Mouse (Mus musculus) embryonic facial prominence, embryonic 15.5 days (tissue): Measurements from ENCODE around the gene Ndufa12. TPM values are rescaled to one million over a fixed set of nuclear protein-coding genes. Genes with fewer than 3 reads are reported as not detected.

Experiments
- ATAC-seq: fragments of 200-750 bp; cut with Nextera tagmentation; 2 replicates; pipeline ENCODE4 v1.8.0; 2017; ENCODE audit warnings: low read depth, moderate TSS enrichment; ENCODE audit not compliant: insufficient number of reproducible peaks, low FRiP score, low TSS enrichment
- H3K27ac ChIP-seq: fragments of 300-500 bp; sonication (generic); replicated peaks from 2 replicates; pipeline ENCODE4 v1.5.1; 2015; ENCODE audit warnings: mild to moderate bottlenecking, inconsistent platforms
- H3K27me3 ChIP-seq: fragments of 300-500 bp; sonication (generic); 2 replicates; pipeline ENCODE4 v1.6.1; 2015; ENCODE audit warnings: inconsistent platforms
- H3K36me3 ChIP-seq: fragments of 300-500 bp; sonication (generic); 2 replicates; pipeline ENCODE4 v1.6.1; 2015; ENCODE audit warnings: mild to moderate bottlenecking, inconsistent platforms
- H3K4me1 ChIP-seq: fragments of 300-500 bp; sonication (generic); 2 replicates; pipeline ENCODE4 v1.6.1; 2015; ENCODE audit warnings: inconsistent platforms
- H3K4me2 ChIP-seq: fragments of 300-500 bp; sonication (generic); replicated peaks from 2 replicates; pipeline ENCODE4 v1.6.1; 2015; ENCODE audit warnings: mild to moderate bottlenecking, inconsistent platforms
- H3K4me3 ChIP-seq: fragments of 300-500 bp; sonication (generic); replicated peaks from 2 replicates; pipeline ENCODE4 v1.5.1; 2015; ENCODE audit warnings: mild to moderate bottlenecking, inconsistent platforms
- H3K9ac ChIP-seq: fragments of 300-500 bp; sonication (generic); 2 replicates; pipeline ENCODE4 v1.6.1; 2015; ENCODE audit warnings: inconsistent platforms
- H3K9me3 ChIP-seq: fragments of 300-500 bp; sonication (generic); replicated peaks from 2 replicates; pipeline ENCODE4 v1.6.1; 2016; ENCODE audit warnings: inconsistent platforms
- WGBS: fragments of 180-500 bp; shearing (Covaris S2); methylation state at CpG from one replicate; pipeline ENCODE4 v1.1.7; 2015; 5-methylcytosine and 5-hydroxymethylcytosine counted together
- polyA plus RNA-seq: library from polyadenylated mRNA; unstranded; fragments of >200 nt; fragmentation: Nextera tagmentation; extraction: Ambion mirVana; gene quantifications from 2 replicates; pipeline ENCODE4 v1.2.1, GENCODE M21; 2015

Gene Ndufa12
- polyA plus RNA-seq, 1 experiment from 2014 or later, result 277 TPM

DNA sequence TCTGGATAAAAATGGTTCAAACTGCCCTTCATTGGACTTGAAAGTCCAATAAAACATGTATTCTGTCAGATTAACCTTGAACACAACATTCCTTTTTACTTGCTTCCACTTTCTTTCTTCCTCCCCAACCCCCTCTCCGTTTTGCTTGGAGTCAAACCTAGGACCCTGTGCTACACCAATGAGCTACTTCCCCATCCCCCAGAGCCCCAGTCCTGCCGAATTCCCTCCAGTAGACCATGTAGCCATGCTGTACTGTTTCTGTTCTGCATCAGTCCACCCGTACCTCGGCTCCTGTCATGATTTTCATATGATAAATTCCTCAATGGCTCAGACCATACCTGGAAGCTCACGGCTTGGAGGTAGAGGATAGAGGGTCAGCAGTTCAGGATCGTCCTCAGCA is 32.5 kb downstream of the Ndufa12 start:
- ATAC-seq, result no peak
- H3K4me2 ChIP-seq, result no peak overlapping the region
- 80% methylated on average over 6 of the region's 6 CpGs for WGBS
- no peak overlapping the region for H3K4me3 ChIP-seq
- H3K9me3 ChIP-seq, result no peaks in the 10 kb centered on the region
- H3K27ac ChIP-seq, result no peak overlapping the region
- no peaks in the 10 kb centered on the region for H3K36me3 ChIP-seq
- no peaks in the 10 kb centered on the region for H3K27me3 ChIP-seq
- no peak overlapping the region for H3K9ac ChIP-seq
- H3K4me1 ChIP-seq, result no peaks in the 10 kb centered on the region

DNA sequence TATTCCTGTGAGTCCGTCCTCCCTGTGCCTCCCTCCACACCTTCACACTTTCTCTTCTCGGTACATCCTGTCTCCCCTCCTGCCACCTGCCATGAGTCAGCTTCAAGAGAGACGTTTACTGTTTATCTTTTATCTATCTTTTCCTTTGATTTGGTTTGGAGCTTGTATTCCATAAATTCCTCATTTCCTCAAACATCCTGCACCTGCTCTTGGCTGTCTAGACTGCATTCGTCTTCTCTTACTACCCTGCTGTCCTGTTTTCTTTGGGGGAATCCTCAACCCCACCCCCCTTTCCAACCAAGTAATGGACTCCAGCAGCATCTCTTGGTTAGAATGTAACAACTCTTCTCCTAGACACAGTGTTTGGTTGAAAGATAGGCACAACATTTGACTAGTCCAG is 36.7 kb downstream of the Ndufa12 start:
- 52% methylated on average over 4 of the region's 4 CpGs for WGBS
- H3K4me2 ChIP-seq, result no peak overlapping the region
- no peaks in the 10 kb centered on the region for H3K9me3 ChIP-seq
- no peak overlapping the region for H3K9ac ChIP-seq
- no peaks in the 10 kb centered on the region for H3K36me3 ChIP-seq
- no peaks in the 10 kb centered on the region for H3K27me3 ChIP-seq
- H3K4me1 ChIP-seq, result 0 out of 2 replicates have a peak, but pooled peaks cover 5% of the 10 kb centered on the region
- ATAC-seq, result no peak
- H3K4me3 ChIP-seq, result no peak overlapping the region
- no peak overlapping the region for H3K27ac ChIP-seq

DNA sequence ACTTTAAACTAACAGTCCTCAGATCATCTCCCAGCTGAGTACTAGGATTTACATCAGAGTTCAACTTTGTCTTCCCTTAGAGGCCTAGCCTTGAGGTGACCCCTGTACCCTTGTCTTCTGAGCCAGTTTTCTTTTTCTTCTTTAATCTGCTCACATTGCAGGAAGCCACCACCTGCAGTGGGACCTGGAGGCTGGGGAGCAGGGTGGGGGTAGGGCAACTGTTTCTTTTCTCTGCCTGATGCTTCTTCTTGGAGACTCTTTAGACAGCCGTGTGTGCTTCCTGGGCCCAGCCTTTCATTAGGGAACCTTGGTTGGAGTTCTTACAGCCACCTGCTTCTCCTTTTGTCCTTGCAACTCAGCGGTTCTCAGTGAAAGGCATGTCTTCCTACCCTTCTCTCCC is 42.8 kb downstream of the Ndufa12 start:
- Histone ChIP-seq H3K9me3 (no peaks in the 10 kb centered on the region), H3K9ac (no peak overlapping the region)

DNA sequence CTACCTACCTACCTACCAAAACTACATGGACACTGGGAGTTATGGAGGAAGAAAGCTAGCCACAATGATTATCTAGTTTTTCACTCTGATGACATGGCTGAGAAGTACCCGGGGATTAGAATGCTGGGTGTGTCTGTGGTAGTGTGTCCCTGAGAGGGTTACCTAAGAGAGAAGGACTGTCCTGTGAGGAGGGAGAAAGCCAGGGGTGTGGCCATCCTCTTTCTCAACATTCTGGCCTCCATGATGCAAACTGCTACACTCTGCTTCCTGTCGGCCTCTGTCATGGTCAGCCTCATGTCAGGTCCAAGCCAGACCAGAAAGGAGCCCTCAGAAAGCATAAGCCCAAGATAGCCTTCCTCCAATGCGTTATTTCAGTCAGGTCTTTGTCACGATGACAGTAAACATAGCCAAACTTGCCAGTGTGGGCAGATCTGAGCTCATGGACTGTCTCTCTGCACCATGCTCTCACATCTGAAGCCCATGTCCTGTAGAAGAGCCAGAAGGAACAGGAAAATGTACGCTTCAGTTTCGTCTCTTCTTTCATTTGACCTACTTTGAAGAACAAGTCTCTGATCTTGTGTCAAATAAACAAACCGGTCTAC is 49.3 kb downstream of the Ndufa12 start:
- no peak overlapping the region for H3K4me3 ChIP-seq
- no peaks in the 10 kb centered on the region for H3K36me3 ChIP-seq
- no peak overlapping the region for H3K27ac ChIP-seq
- peaks cover 3% of the 10 kb centered on the region; the same call in 1 of the 2 replicates for H3K4me1 ChIP-seq
- H3K27me3 ChIP-seq, result no peaks in the 10 kb centered on the region
- 68% methylated on average over 7 of the region's 7 CpGs for WGBS
- H3K9ac ChIP-seq, result no peak overlapping the region
- no peak overlapping the region for H3K4me2 ChIP-seq
- no peak for ATAC-seq
- H3K9me3 ChIP-seq, result no peaks in the 10 kb centered on the region

More for the DNA sequence above, 42.8 kb downstream of the Ndufa12 start:
- Histone ChIP-seq H3K27ac (no peak overlapping the region), H3K4me1 (0 out of 2 replicates have a peak, but pooled peaks cover 5% of the 10 kb centered on the region), H3K27me3 (no peaks in the 10 kb centered on the region), H3K4me2 (no peak overlapping the region), H3K4me3 (no peak overlapping the region), H3K36me3 (no peaks in the 10 kb centered on the region)
- no peak for ATAC-seq
- 46% methylated on average over 2 of the region's 2 CpGs for WGBS

DNA sequence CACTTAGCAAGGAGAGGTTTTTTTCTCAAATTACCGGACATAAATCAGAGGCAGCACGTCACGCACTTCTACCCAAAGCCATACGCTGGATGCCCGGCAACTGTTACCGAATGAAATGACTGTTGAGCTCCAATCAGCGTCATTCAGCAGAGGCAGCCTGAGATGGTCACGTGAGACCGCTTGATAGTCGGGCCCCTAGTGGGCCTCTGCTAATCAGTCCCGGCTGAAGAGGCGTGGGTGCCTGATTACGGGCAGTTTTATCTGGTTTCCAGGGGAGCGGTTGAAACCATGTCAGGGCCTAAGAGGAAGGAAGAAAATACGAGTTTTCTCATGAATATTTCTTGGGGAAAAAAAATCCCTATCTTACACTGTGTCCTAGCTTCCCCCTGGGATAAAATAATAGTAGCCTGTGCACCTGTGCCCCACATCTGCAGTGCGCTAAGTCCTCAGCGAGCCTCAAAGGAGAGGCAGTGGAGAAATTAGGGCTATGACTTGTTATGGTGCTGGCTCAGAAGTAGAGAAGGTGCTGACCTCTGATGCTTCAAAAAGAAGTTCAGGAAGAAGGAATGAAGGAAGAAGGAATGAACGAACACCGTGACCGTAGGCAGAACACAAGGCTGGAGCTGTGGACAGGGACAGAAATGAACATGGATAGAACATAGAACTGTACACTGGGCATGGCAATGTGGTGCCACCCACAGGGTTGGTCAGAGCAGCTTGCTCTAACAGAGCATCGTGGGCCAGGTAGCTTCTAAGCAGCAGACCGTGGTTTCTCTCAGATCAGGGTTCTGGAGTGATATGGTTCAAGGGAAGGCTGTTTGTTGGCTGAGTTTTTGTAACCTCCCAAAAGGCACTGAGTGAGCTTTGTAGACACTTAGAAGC is 51.3 kb downstream of the Ndufa12 start:
- no peak overlapping the region for H3K4me3 ChIP-seq
- H3K9me3 ChIP-seq, result no peaks in the 10 kb centered on the region
- no peak overlapping the region for H3K27ac ChIP-seq
- 32% methylated on average over 22 of the region's 22 CpGs for WGBS
- no peaks in the 10 kb centered on the region for H3K36me3 ChIP-seq
- H3K9ac ChIP-seq, result no peak overlapping the region
- peaks cover 3% of the 10 kb centered on the region; the same call in 1 of the 2 replicates for H3K4me1 ChIP-seq
- ATAC-seq, result no peak; the same call in 1 of the 2 replicates
- H3K4me2 ChIP-seq, result 0 out of 2 replicates have a peak overlapping the region, but pooled peaks have one; percentile 10
- H3K27me3 ChIP-seq, result no peaks in the 10 kb centered on the region

DNA sequence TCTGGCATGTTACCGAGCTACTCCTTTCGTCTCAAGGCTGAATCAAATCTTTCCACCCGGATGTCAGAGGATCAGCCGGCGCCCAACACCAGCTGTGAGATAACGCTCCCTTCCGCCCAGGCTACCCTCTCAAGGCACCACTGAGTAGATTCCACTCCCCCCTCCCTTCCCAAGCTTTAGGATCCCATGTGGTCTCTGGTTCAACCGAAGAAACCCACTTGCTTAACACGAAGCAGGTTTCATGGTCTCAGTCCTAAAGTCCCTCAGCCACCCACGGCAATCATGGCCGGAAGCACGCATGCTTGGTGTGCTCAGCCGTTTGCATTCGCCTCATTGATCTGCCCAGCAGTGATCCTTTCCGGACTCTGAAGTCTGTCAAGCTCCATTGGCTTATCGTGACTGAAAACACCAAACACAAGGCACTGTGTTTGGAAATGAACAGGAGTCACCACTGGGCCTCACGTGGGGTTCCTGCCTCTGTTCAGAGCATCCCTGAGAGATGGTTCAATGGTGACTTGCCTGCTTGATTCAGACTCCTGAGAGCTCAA is 54.8 kb downstream of the Ndufa12 start:
- no peaks in the 10 kb centered on the region for H3K36me3 ChIP-seq
- no peak overlapping the region for H3K9ac ChIP-seq
- no peak overlapping the region for H3K4me3 ChIP-seq
- no peak overlapping the region for H3K4me2 ChIP-seq
- no peaks in the 10 kb centered on the region for H3K9me3 ChIP-seq
- WGBS, result 74% methylated on average over 17 of the region's 17 CpGs
- peaks cover 3% of the 10 kb centered on the region; the same call in 1 of the 2 replicates for H3K4me1 ChIP-seq
- no peak for ATAC-seq
- H3K27ac ChIP-seq, result no peak overlapping the region
- no peaks in the 10 kb centered on the region for H3K27me3 ChIP-seq

DNA sequence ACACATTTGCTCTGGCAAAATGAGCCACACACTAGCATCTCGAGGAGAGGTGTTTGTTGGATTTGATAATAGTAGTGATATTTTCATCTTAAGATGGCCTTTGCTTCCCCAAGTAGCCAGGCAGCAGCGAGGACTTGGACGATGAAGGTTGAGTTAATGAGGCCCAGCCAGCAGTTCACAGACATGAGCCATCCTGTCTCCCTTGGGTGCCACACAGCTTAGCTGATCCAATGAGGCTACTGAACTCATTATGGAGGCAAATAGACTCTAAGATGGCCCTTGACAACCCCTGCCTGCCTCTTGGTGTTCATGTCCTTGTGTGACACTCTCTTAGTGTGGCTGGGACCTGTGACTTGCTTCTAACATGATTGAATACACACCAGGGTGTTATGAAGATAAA is 56.2 kb downstream of the Ndufa12 start:
- Histone ChIP-seq H3K9me3 (no peaks in the 10 kb centered on the region), H3K36me3 (no peaks in the 10 kb centered on the region), H3K4me3 (no peak overlapping the region), H3K4me1 (no peaks in the 10 kb centered on the region), H3K27me3 (no peaks in the 10 kb centered on the region), H3K4me2 (no peak overlapping the region), H3K9ac (no peak overlapping the region), H3K27ac (no peak overlapping the region)
- no peak for ATAC-seq
- 77% methylated on average over 3 of the region's 3 CpGs for WGBS

DNA sequence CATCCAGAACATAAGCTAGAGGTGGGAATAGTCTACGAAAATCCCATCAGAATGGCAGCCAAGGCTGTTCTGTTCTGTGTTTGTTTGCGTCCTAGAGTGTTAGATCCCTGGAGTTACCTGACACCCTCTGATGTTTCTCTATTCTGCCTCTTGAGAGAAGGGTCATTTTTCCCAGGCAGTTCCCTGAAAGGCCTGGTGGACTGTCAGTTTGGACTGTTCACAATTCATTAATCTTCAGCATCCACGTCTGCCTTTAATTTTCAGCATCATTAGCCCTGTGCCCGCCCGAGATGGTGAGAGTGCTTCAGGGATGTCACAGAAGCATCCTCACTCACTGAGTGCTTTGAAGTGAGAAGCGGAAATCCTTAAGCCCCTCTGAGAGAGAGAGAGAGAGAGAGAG is 57.2 kb downstream of the Ndufa12 start:
- ATAC-seq, result no peak
- WGBS, result 31% methylated on average over 6 of the region's 6 CpGs

DNA sequence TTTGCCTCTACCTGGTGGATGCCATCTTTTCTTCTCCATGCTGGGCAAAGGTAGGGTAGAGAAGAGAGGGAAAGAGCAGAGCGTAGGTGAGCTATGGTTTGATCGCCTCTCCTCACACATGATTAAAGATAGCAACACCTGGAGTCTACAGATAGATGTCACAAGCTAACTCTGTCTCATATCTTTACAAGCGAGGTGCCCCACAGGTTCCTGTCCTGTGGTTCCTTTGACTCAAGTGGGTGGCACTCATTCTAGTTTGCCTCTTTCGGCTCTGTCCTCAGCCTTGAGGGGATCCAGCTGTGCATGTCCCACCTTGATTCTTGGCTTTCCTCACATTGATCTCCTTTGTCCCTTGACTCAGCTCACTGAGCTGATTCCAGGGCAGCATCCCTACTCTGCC is 58.0 kb downstream of the Ndufa12 start:
- no peak for ATAC-seq
- 89% methylated on average over 4 of the region's 4 CpGs for WGBS
- no peak overlapping the region for H3K4me2 ChIP-seq

More for the DNA sequence above, 57.2 kb downstream of the Ndufa12 start:
- Histone ChIP-seq H3K4me2 (no peak overlapping the region), H3K9me3 (no peaks in the 10 kb centered on the region), H3K9ac (no peak overlapping the region), H3K36me3 (no peaks in the 10 kb centered on the region), H3K27me3 (no peaks in the 10 kb centered on the region), H3K4me3 (no peak overlapping the region), H3K27ac (no peak overlapping the region), H3K4me1 (no peaks in the 10 kb centered on the region)

DNA sequence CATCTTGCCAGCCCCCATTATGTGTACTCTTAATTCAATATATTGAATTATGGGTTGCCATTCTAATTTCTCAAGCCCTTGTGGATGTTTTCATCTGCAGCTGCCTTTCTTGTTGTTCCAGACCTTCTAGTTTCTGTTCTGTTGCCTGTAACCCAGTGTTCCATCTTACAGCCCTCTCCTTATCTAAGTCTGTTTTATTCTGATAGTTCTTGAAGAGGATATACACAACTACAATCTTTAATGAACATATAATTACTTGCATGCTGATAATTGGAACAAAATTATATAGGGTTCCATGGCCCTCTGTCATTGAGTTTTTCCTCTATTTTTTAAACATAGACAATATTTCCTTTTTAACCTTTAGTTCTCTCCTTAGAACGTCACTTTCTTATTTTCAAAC is 62.0 kb downstream of the Ndufa12 start:
- Histone ChIP-seq H3K9ac (no peak overlapping the region), H3K4me3 (no peak overlapping the region), H3K4me2 (no peak overlapping the region), H3K27ac (no peak overlapping the region), H3K27me3 (no peaks in the 10 kb centered on the region), H3K4me1 (no peaks in the 10 kb centered on the region), H3K36me3 (no peaks in the 10 kb centered on the region), H3K9me3 (no peaks in the 10 kb centered on the region)
- 83% methylated on average over 1 of the region's 1 CpGs for WGBS
- no peak for ATAC-seq

More for the DNA sequence above, 58.0 kb downstream of the Ndufa12 start:
- no peaks in the 10 kb centered on the region for H3K27me3 ChIP-seq
- no peaks in the 10 kb centered on the region for H3K4me1 ChIP-seq
- no peak overlapping the region for H3K4me3 ChIP-seq
- H3K27ac ChIP-seq, result no peak overlapping the region
- no peaks in the 10 kb centered on the region for H3K36me3 ChIP-seq
- no peak overlapping the region for H3K9ac ChIP-seq
- no peaks in the 10 kb centered on the region for H3K9me3 ChIP-seq

DNA sequence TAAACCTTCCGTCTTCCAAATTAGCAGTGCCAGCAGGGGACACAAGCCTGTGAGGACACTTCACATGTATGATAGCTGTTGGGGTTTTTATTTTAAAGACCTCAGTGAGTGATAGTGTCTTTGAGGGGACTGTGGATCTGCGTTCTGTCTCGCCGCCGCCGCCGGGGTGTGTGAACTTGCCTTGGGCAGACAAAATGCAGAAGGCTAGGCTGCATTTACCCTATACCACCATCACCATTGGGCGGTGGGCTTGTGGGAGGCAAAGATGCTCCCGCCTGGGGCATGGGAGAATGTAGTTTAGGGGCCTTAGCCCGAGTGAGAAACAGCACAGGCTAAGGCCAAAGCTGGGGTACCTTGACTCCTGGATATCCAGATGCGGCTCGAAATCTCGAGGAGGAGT is 64.1 kb downstream of the Ndufa12 start:
- 89% methylated on average over 13 of the region's 13 CpGs for WGBS
- Histone ChIP-seq H3K9ac (no peak overlapping the region), H3K9me3 (no peaks in the 10 kb centered on the region), H3K4me3 (no peak overlapping the region), H3K27me3 (no peaks in the 10 kb centered on the region), H3K4me1 (no peaks in the 10 kb centered on the region), H3K4me2 (no peak overlapping the region), H3K36me3 (no peaks in the 10 kb centered on the region), H3K27ac (no peak overlapping the region)
- ATAC-seq, result no peak
